Mouse (Mus musculus) neural tube, embryonic 15.5 days (tissue): Measurements from ENCODE around the gene Desi1. TPM values are rescaled to one million over a fixed set of nuclear protein-coding genes. Genes with fewer than 3 reads are reported as not detected.
"Not testable (repeated sequence)": the region's sequence is repeated elsewhere in the genome, so short reads cannot be mapped to it uniquely, and the experiment has no call there.

ENCODE experiments used
- ATAC-seq: fragments of 200-750 bp; cut with Nextera tagmentation; 2 replicates; pipeline ENCODE4 v1.8.0; 2017; ENCODE audit warnings: mild to moderate bottlenecking, moderate TSS enrichment, moderate library complexity; ENCODE audit not compliant: low FRiP score
- H3K27ac ChIP-seq: fragments of 300-500 bp; sonication (generic); replicated peaks from 2 replicates; pipeline ENCODE4 v1.5.1; 2015; ENCODE audit warnings: mild to moderate bottlenecking, inconsistent platforms
- H3K27me3 ChIP-seq: fragments of 300-500 bp; sonication (generic); replicated peaks from 2 replicates; pipeline ENCODE4 v1.6.1; 2015; ENCODE audit warnings: inconsistent platforms
- H3K36me3 ChIP-seq: fragments of 300-500 bp; sonication (generic); 2 replicates; pipeline ENCODE4 v1.6.1; 2015; ENCODE audit warnings: inconsistent platforms
- H3K4me1 ChIP-seq: fragments of 300-500 bp; sonication (generic); 2 replicates; pipeline ENCODE4 v1.6.1; 2015; ENCODE audit warnings: inconsistent platforms
- H3K4me2 ChIP-seq: fragments of 300-500 bp; sonication (generic); 2 replicates; pipeline ENCODE4 v1.6.1; 2015; ENCODE audit warnings: inconsistent platforms, mild to moderate bottlenecking, moderate library complexity
- H3K4me3 ChIP-seq: fragments of 300-500 bp; sonication (generic); replicated peaks from 2 replicates; pipeline ENCODE4 v1.5.1; 2015; ENCODE audit warnings: mild to moderate bottlenecking, inconsistent platforms
- H3K9ac ChIP-seq: fragments of 300-500 bp; sonication (generic); replicated peaks from 2 replicates; pipeline ENCODE4 v1.6.1; 2015; ENCODE audit warnings: mild to moderate bottlenecking, inconsistent platforms
- H3K9me3 ChIP-seq: fragments of 300-500 bp; sonication (generic); replicated peaks from 2 replicates; pipeline ENCODE4 v1.6.1; 2016; ENCODE audit warnings: inconsistent platforms
- WGBS: fragments of 180-500 bp; shearing (Covaris S2); methylation state at CpG from one replicate; pipeline ENCODE4 v1.1.7; 2015; ENCODE audit warnings: mixed read lengths; 5-methylcytosine and 5-hydroxymethylcytosine counted together
- polyA plus RNA-seq: library from polyadenylated mRNA; unstranded; fragments of >200 nt; fragmentation: Nextera tagmentation; extraction: Ambion mirVana; gene quantifications from 2 replicates; pipeline ENCODE4 v1.2.1, GENCODE M21; 2015

Gene Desi1
- polyA plus RNA-seq, 1 experiment from 2014 or later, result 54.1 TPM

- Histone ChIP-seq H3K9ac (no peak overlapping the region), H3K36me3 (no peaks in the 10 kb centered on the region), H3K4me1 (no peaks in the 10 kb centered on the region; the same call in 1 of the 2 replicates), H3K4me2 (no peak overlapping the region), H3K27me3 (no peaks in the 10 kb centered on the region), H3K4me3 (no peak overlapping the region), H3K9me3 (no peaks in the 10 kb centered on the region), H3K27ac (no peak overlapping the region)
- ATAC-seq, result no peak
- 57% methylated on average over 2 of the region's 2 CpGs for WGBS
These were observed 48.1 kb downstream of the Desi1 start for GRCm38 (mm10) chr15:81985267-81986161.

DNA sequence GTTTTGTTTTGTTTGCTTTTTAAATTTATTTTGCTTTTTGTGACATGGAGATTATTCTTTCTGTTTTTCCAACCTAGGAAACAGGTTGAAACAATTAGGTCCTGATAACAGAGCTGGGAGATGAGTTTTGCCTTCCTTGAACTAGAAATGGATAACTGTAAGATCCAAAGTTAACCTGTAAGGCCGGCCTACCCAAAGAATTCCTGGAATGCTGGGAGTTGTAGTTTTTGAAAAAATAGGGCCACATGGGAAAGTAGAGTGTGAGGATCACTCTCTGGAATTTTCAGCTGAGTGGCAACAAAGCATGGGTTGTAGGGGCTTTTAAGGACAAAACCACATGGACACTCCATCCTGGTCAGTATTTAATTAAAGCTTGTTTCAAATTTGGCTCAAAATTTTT, 51.5 kb downstream of the Desi1 start:
- Histone ChIP-seq H3K9me3 (no peaks in the 10 kb centered on the region), H3K4me2 (no peak overlapping the region), H3K4me3 (no peak overlapping the region), H3K27me3 (no peaks in the 10 kb centered on the region), H3K9ac (no peak overlapping the region), H3K27ac (no peak overlapping the region), H3K36me3 (no peaks in the 10 kb centered on the region), H3K4me1 (no peaks in the 10 kb centered on the region; the same call in 1 of the 2 replicates)
- 66% methylated on average over 1 of the region's 1 CpGs for WGBS
- no peak for ATAC-seq

GRCm38 (mm10) chr15:81980321-81980720, 53.3 kb downstream of the Desi1 start, which contains the start of gene 1700029P11Rik:
Gene 1700029P11Rik, plus strand, starts transcription at chr15:81980540.
- Histone ChIP-seq H3K9ac (no peak within 1 kb of the TSS), H3K27ac (no peak within 1 kb of the TSS), H3K9me3 (no peaks in the 10 kb centered on the region), H3K4me3 (no peak within 1 kb of the TSS), H3K27me3 (no peaks in the 10 kb centered on the region), H3K36me3 (no peaks in the 10 kb centered on the region), H3K4me1 (no peaks in the 10 kb centered on the region), H3K4me2 (no peak within 1 kb of the TSS)
- WGBS, result 98% methylated on average over 23 of the region's 23 CpGs
- no peak for ATAC-seq

- not testable (repeated sequence) for H3K4me2 ChIP-seq, H3K27me3 ChIP-seq, H3K4me1 ChIP-seq, H3K36me3 ChIP-seq, H3K4me3 ChIP-seq, H3K9me3 ChIP-seq, H3K9ac ChIP-seq, ATAC-seq, H3K27ac ChIP-seq
- 94% methylated on average over 8 of the region's 8 CpGs for WGBS
These were observed 58.5 kb downstream of the Desi1 start for GRCm38 (mm10) chr15:81975156-81975555.

DNA sequence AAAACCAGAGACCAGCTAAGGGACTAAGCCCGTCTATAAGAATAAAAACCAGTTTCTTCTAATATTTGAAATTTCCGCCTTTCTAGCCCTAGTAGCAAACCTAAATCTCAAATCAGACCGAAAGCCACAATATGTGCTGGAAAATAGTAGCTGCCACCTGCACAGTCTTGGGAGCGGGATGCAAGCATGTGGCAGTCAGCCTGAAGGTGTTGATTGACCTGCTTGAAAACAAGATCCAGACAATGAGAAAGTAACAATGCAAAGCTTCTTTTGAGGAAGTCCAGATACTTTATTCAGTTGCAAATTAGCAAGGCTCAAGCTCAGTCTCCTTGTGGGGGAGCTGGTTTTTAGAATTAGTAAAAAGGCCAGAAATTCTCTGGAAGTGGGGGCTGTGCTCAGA, 63.2 kb downstream of the Desi1 start:
- 89% methylated on average over 4 of the region's 4 CpGs for WGBS
- H3K27ac ChIP-seq, ATAC-seq: not testable (repeated sequence)

GRCm38 (mm10) chr15:81969635-81970034, 64.0 kb downstream of the Desi1 start:
- H3K4me1 ChIP-seq, ATAC-seq, H3K9me3 ChIP-seq, H3K4me3 ChIP-seq, H3K9ac ChIP-seq, H3K4me2 ChIP-seq, H3K27me3 ChIP-seq, H3K27ac ChIP-seq, H3K36me3 ChIP-seq: not testable (repeated sequence)
- 71% methylated on average over 6 of the region's 6 CpGs for WGBS

More for the DNA sequence above, 63.2 kb downstream of the Desi1 start:
- H3K9ac ChIP-seq, H3K4me2 ChIP-seq, H3K4me3 ChIP-seq, H3K9me3 ChIP-seq, H3K27me3 ChIP-seq, H3K36me3 ChIP-seq, H3K4me1 ChIP-seq: not testable (repeated sequence)

GRCm38 (mm10) chr15:81969173-81969572, 64.5 kb downstream of the Desi1 start:
- H3K4me2 ChIP-seq, result no peak overlapping the region
- H3K4me3 ChIP-seq, result no peak overlapping the region
- H3K36me3 ChIP-seq, result no peaks in the 10 kb centered on the region
- H3K27me3 ChIP-seq, result no peaks in the 10 kb centered on the region
- no peaks in the 10 kb centered on the region for H3K4me1 ChIP-seq
- no peak overlapping the region for H3K9ac ChIP-seq
- no peaks in the 10 kb centered on the region for H3K9me3 ChIP-seq
- WGBS, result 73% methylated on average over 7 of the region's 7 CpGs
- no peak overlapping the region for H3K27ac ChIP-seq
- ATAC-seq, result no peak

DNA sequence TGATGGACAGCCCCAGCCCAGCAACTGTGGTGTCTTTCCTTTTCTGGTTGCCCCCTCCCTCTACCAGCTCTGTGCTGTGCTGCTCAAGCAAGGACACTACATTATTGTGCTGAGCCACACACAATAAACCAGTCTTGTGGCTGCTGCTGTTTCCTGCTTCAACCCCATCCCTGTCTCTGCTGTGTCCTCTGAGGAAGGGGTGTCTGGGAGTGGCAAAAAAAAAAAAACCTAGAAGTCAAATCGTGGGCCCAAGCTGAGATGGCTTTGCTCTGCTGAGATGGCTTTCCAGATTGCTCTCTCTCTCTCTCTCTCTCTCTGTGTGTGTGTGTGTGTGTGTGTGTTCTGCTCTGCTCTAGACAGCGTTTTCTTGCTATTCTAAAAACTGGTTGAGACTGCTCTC, 65.2 kb downstream of the Desi1 start:
- WGBS, result 67% methylated on average over 2 of the region's 2 CpGs
- H3K9ac ChIP-seq, result no peak overlapping the region
- no peaks in the 10 kb centered on the region for H3K27me3 ChIP-seq
- no peak overlapping the region for H3K27ac ChIP-seq
- H3K9me3 ChIP-seq, result no peaks in the 10 kb centered on the region
- H3K4me3 ChIP-seq, result no peak overlapping the region
- H3K4me1 ChIP-seq, result no peaks in the 10 kb centered on the region
- ATAC-seq, result no peak
- H3K4me2 ChIP-seq, result no peak overlapping the region
- no peaks in the 10 kb centered on the region for H3K36me3 ChIP-seq

DNA sequence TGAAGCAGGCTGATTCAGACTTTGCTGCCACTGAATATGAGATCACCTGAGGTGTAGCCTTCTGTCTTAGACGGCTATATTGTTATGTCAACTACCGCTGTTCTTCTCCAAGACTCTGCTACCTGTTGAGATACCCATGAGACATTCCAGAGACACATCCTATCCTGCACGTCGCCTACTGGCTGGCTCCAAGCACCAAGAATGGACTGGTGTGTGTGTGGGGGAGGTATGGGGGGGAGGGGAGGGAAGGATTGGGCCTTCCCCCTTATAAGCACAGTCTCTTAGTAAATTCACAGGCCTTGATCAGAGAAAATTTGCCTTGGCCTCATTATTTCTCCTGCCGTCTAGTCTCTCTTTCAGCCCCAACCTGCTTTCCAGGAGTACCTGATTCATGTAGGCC, 65.8 kb downstream of the Desi1 start:
- no peak overlapping the region for H3K9ac ChIP-seq
- no peaks in the 10 kb centered on the region for H3K9me3 ChIP-seq
- H3K4me2 ChIP-seq, result no peak overlapping the region
- WGBS, result 91% methylated on average over 5 of the region's 5 CpGs
- no peak overlapping the region for H3K4me3 ChIP-seq
- H3K27ac ChIP-seq, result no peak overlapping the region
- no peaks in the 10 kb centered on the region for H3K36me3 ChIP-seq
- ATAC-seq, result no peak
- H3K4me1 ChIP-seq, result no peaks in the 10 kb centered on the region
- H3K27me3 ChIP-seq, result no peaks in the 10 kb centered on the region

GRCm38 (mm10) chr15:81966062-81966829, 67.4 kb downstream of the Desi1 start:
- Histone ChIP-seq H3K4me1 (peaks cover 3% of the 10 kb centered on the region; the same call in 1 of the 2 replicates), H3K27me3 (no peaks in the 10 kb centered on the region), H3K9me3 (no peaks in the 10 kb centered on the region), H3K36me3 (no peaks in the 10 kb centered on the region), H3K4me3 (no peak overlapping the region), H3K4me2 (no peak overlapping the region), H3K9ac (no peak overlapping the region), H3K27ac (no peak overlapping the region)
- ATAC-seq, result no peak
- WGBS, result 85% methylated on average over 12 of the region's 14 CpGs

DNA sequence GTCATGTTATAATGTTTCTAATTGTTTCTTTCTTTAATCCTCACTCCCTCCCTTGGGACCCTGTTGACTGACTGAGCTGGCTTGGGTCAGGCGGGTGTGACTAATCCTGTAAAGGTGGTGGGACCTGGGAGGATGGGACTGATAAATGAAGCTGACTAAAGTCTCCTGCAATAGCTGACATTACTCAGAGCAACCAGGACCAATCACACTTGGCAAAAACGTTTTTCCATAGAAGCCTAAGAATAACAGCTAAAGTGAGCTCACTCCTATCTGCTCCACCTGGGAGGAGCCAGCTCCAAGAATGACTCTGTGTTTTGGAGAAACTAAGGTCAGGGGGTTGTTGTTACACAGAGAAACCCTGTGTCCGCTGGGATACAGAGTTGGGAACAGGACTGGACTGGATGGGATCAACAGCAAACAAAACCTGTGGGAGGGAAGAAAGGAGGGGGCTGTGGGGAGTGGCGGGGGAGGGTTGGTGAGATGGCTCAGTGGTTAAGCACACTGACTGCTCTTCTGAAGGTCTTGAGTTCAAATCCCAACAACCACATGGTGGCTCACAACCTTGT, 68.6 kb downstream of the Desi1 start:
- no peaks in the 10 kb centered on the region for H3K27me3 ChIP-seq
- no peaks in the 10 kb centered on the region for H3K9me3 ChIP-seq
- WGBS, result 70% methylated on average over 4 of the region's 4 CpGs
- no peak overlapping the region for H3K4me3 ChIP-seq
- H3K9ac ChIP-seq, result no peak overlapping the region
- H3K4me1 ChIP-seq, result peaks cover 6% of the 10 kb centered on the region; the same call in 1 of the 2 replicates
- no peak overlapping the region for H3K27ac ChIP-seq
- no peak for ATAC-seq
- H3K4me2 ChIP-seq, result no peak overlapping the region
- H3K36me3 ChIP-seq, result no peaks in the 10 kb centered on the region
